ENCODE assay signal across 20 mouse cellular contexts in the genomic region with DNA sequence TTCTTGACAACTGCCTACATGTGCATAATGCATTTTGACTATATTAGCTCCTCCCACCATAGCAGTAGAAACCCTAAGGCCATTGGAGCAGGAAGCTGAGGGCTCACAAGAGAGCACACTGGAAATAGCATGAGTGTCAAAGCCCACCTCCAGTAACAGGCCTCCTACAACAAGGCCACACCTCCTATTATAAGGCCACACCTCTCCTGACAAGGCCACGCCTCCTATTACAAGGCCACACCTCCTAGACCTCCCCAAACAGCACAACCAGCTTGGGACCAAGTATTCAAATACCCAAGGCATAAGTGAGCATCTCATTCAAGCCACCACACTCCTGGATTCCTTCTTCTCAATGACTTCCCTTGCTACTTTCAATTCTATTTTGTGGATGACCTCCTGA. TPM values are rescaled to one million over a fixed set of nuclear protein-coding genes. Genes with fewer than 3 reads are reported as not detected.
DNase-seq lines count a peak whose midpoint lies in the region; ATAC-seq and TF ChIP-seq lines count a peak whose summit lies in the region.
"Had no signal": no experiment of that assay in that cellular context is flagged by ENCODE, and none has a peak within 500 bp of the region (broad histone marks: within the 10 kb centered on the region; RNA-seq: fewer than 3 reads in every experiment).

No protein-coding gene starts in this region.

- no peaks in the 10 kb centered on the region for H3K36me3 ChIP-seq in heart, embryonic 10.5 days
- H3K36me3 ChIP-seq in MEL (ENCODE audit: control insufficient read depth in 1 of 2, insufficient read depth in 2 of 2, low read length in 2 of 2): peaks cover 0 to 10% of the 10 kb centered on the region in 2 experiments; a peak in 2 of 4 replicates
- H3K36me3 ChIP-seq in liver, postnatal 0 days (replicated peaks; ENCODE audit: insufficient read depth, low read length): no peaks in the 10 kb centered on the region
- H3K36me3 ChIP-seq: hindbrain, embryonic 15.5 days had no signal

- H3K27ac ChIP-seq in heart, embryonic 10.5 days: no peak overlapping the region
- H3K27ac ChIP-seq in MEL (ENCODE audit: control insufficient read depth, low read depth, low read length): peak overlapping the region; percentile 100
- peak overlapping the region; percentile 98; the same call in 1 of the 2 replicates for H3K27ac ChIP-seq in liver, postnatal 0 days (ENCODE audit: low read depth)
- H3K27ac ChIP-seq: gastrocnemius, adult 2 months; heart, adult 2 months; hindbrain, embryonic 15.5 days; macrophage; stomach, postnatal 0 days had no signal

- H3K4me1 ChIP-seq in heart, embryonic 10.5 days: peaks cover 21% of the 10 kb centered on the region
- H3K4me1 ChIP-seq in MEL (ENCODE audit: control insufficient read depth in 1 of 2, insufficient read depth in 2 of 2, low read length in 2 of 2): peaks cover 0 to 31% of the 10 kb centered on the region in 2 experiments; a peak in 2 of 4 replicates
- peaks cover 41% of the 10 kb centered on the region for H3K4me1 ChIP-seq in liver, postnatal 0 days (ENCODE audit: insufficient read depth)

- no peaks in the 10 kb centered on the region for H3K79me2 ChIP-seq in MEL (ENCODE audit: control insufficient read depth, insufficient read depth, low read length, poor library complexity)

- WGBS in heart, embryonic 10.5 days: 67% methylated on average over 1 of the region's 1 CpGs
- WGBS in liver, postnatal 0 days (ENCODE audit: insufficient replicate concordance): 57% methylated on average over 1 of the region's 1 CpGs

- TF ChIP-seq POLR2A in MEL (IDR thresholded peaks at IDR 0.05; ENCODE audit: control insufficient read depth in 1 of 2, insufficient read depth in 1 of 2, low read depth in 1 of 2, low read length in 2 of 2, poor library complexity in 1 of 2): no peak

- H3K9ac ChIP-seq in MEL (ENCODE audit: control insufficient read depth, low read depth, low read length, poor library complexity, severe bottlenecking): peak overlapping the region; percentile 26
- no peak overlapping the region for H3K9ac ChIP-seq in liver, postnatal 0 days (replicated peaks)
- H3K9ac ChIP-seq: forebrain, postnatal 0 days; hindbrain, embryonic 15.5 days; lung, embryonic 14.5 days had no signal

- ATAC-seq in granulocyte monocyte progenitor cell, adult 5-6 weeks (replicated peaks; ENCODE audit: poor library complexity, severe bottlenecking): peak; percentile 22
- no peak for ATAC-seq in liver, postnatal 0 days
- ATAC-seq: activated CD4-positive, CD25-positive, alpha-beta regulatory T cell, adult 4 months; forebrain, postnatal 0 days had no signal

- H3K4me2 ChIP-seq in liver, postnatal 0 days (ENCODE audit: low read depth, low read length): no peak overlapping the region
- H3K4me2 ChIP-seq: hindbrain, embryonic 15.5 days; lung, embryonic 14.5 days had no signal

- no peaks in the 10 kb centered on the region for H3K27me3 ChIP-seq in heart, embryonic 10.5 days (ENCODE audit: insufficient read depth, poor library complexity, severe bottlenecking)
- H3K27me3 ChIP-seq in MEL (ENCODE audit: control insufficient read depth in 1 of 2, insufficient read depth in 2 of 2, low read length in 2 of 2): no peaks in the 10 kb centered on the region
- no peaks in the 10 kb centered on the region for H3K27me3 ChIP-seq in liver, postnatal 0 days (ENCODE audit: insufficient read depth, low read length)
- H3K27me3 ChIP-seq: hindbrain, embryonic 15.5 days had no signal

- DNase-seq in heart, adult 11 months: peak; percentile 58
- no peak for DNase-seq in heart, embryonic 10.5 days (ENCODE audit: low spot score)
- peak; percentile 83 for DNase-seq in MEL (ENCODE audit: low read depth, low spot score)
- peak; percentile 42 for DNase-seq in liver, postnatal 0 days
- DNase-seq in gastrocnemius, postnatal 4 days (ENCODE audit: low spot score in 2 of 2): no peak
- DNase-seq in left cerebral cortex, postnatal 25 days (ENCODE audit: low spot score in 2 of 2): no peak
- DNase-seq in retina, postnatal 1 day: no peak
- DNase-seq: cerebellum, postnatal 25 days; forebrain, postnatal 0 days; gastrocnemius, adult 2 months; heart, adult 2 months; heart, postnatal 14 days; lung, embryonic 14.5 days; midbrain, embryonic 14.5 days; thymus, postnatal 4 days had no signal

- TF ChIP-seq EP300 in MEL (IDR thresholded peaks at IDR 0.05; ENCODE audit: low read depth in 1 of 2, low read length in 2 of 2): no peak
- no peak for TF ChIP-seq EP300 in liver, postnatal 0 days (IDR thresholded peaks at IDR 0.05; ENCODE audit: low read depth)

- no peak for TF ChIP-seq CTCF in MEL (IDR thresholded peaks at IDR 0.05 in 2 of 3, conservative IDR thresholded peaks at IDR 0.05 in 1 of 3; ENCODE audit: control insufficient read depth in 1 of 3, insufficient read depth in 1 of 3, low read depth in 2 of 3, low read length in 3 of 3, poor library complexity in 1 of 3, severe bottlenecking in 1 of 3)
- TF ChIP-seq CTCF in liver, postnatal 0 days (IDR thresholded peaks at IDR 0.05; ENCODE audit: low read depth): no peak

- intact Hi-C loops in left cerebral cortex, postnatal 25 days (cut with DNase I): no loop called here

- H3K9me3 ChIP-seq in heart, embryonic 10.5 days: no peaks in the 10 kb centered on the region
- no peaks in the 10 kb centered on the region for H3K9me3 ChIP-seq in MEL (replicated peaks; ENCODE audit: insufficient read depth, low read length)
- H3K9me3 ChIP-seq in liver, postnatal 0 days (ENCODE audit: low read length): no peaks in the 10 kb centered on the region
- H3K9me3 ChIP-seq: hindbrain, embryonic 15.5 days had no signal

- no peak overlapping the region for H3K4me3 ChIP-seq in heart, embryonic 10.5 days
- H3K4me3 ChIP-seq in MEL (ENCODE audit: control insufficient read depth in 1 of 2, insufficient read depth in 1 of 2, low read depth in 2 of 2, low read length in 2 of 2): no peak overlapping the region
- no peak overlapping the region for H3K4me3 ChIP-seq in liver, postnatal 0 days (ENCODE audit: low read depth, low read length)
- H3K4me3 ChIP-seq: gastrocnemius, adult 2 months; heart, adult 2 months; hindbrain, embryonic 15.5 days had no signal

- no peak for TF ChIP-seq RAD21 in MEL (IDR thresholded peaks at IDR 0.05; ENCODE audit: low read depth, low read length)

TF ChIP-seq in MEL, 35 proteins besides CTCF, POLR2A, EP300 and RAD21:
- TF ChIP-seq KAT2A (conservative IDR thresholded peaks at IDR 0.05; ENCODE audit: low read depth, low read length) (no peak), NELFE (IDR thresholded peaks at IDR 0.05; ENCODE audit: low read depth, low read length) (peak; percentile 37; the same call in 1 of the 2 replicates), TBP (IDR thresholded peaks at IDR 0.05; ENCODE audit: low read depth, low read length) (0 out of 2 replicates have a peak, but pooled peaks have one; percentile 38), MYC (IDR thresholded peaks at IDR 0.05; ENCODE audit: low read depth, low read length) (0 out of 2 replicates have a peak, but pooled peaks have one; percentile 23)

RNA-seq across cellular contexts. Expression of gene Cldn10, which starts 6.5 kb away (rescaled TPM):
- polyA plus RNA-seq in heart, embryonic 10.5 days (2016; fragmentation: Nextera tagmentation; extraction: Ambion mirVana): 0.15 and 0.70 TPM in 2 replicates
- not detected in 2 replicates for total RNA-seq in MEL (2012; rRNA removed)
- polyA plus RNA-seq in MEL (2012; ENCODE audit: insufficient read depth in 1 of 2, insufficient read length in 2 of 2, low read depth in 1 of 2, low replicate concordance in 2 of 2, missing spikeins in 1 of 2): under 1 TPM in 1 of 2 experiments, not detected in 1; 0.17 TPM
- not detected in 2 replicates for total RNA-seq in granulocyte monocyte progenitor cell, adult 5-6 weeks (2014; fragmentation: Nextera tagmentation)
- total RNA-seq in granulocyte monocyte progenitor cell, adult 5-6 weeks (2017): 0.31 TPM in 1 of 2 replicates, not detected in the other
- 0.32 and 0.61 TPM in 2 replicates for polyA plus RNA-seq in liver, postnatal 0 days (2015; fragmentation: Nextera tagmentation; extraction: Ambion mirVana)
- total RNA-seq in gastrocnemius, postnatal 4 days (2021): under 1 TPM in 1 of 2 experiments, not detected in 1; 0.25 TPM
- total RNA-seq in left cerebral cortex, postnatal 25 days (2021): 10 to 100 TPM; 28.4 to 30.2 TPM
- total RNA-seq: gastrocnemius, adult 2 months had no signal
- polyA plus RNA-seq: macrophage had no signal

Comparison
In these comparisons a context has a peak if more than half of its experiments do, and no peak if none do; other contexts are left out.
1. DNase-seq: peak in heart, adult 11 months (single experiment), MEL (single experiment) and liver, postnatal 0 days (single experiment); none in heart, embryonic 10.5 days (single experiment), gastrocnemius, postnatal 4 days (0 of 2), left cerebral cortex, postnatal 25 days (0 of 2) and retina, postnatal 1 day (single experiment).
2. RNA of gene Cldn10, which starts 6.5 kb away (total RNA-seq): 28.4 to 30.2 TPM in left cerebral cortex, postnatal 25 days; 0.31 TPM in granulocyte monocyte progenitor cell, adult 5-6 weeks, 0.25 TPM in gastrocnemius, postnatal 4 days and not detected in MEL; every median in the first group is over 10 times any median in the second.